Mouse (Mus musculus) v-Abl transformed pro-B cells (cell line): ENCODE results near the gene Mpp3.

Experiments
- in situ Hi-C, 2 experiments: fragments of 400-800 bp; cut with MboI; formaldehyde crosslinking; loops; one replicate each; pipeline ENCODE4 v1.15.1; 2025; ENCODE audit not compliant: unreplicated experiment in 2 of 2

Gene Mpp3

GRCm38 (mm10) chr11:101984054-101985025 lies 43.9 kb downstream of the Mpp3 start, which contains the start of gene Cfap97d1:
TSS of gene Cfap97d1 (plus strand) at chr11:101984279.
- in situ Hi-C loops = no loop called here

GRCm38 (mm10) chr11:101983431-101983921 lies 44.8 kb downstream of the Mpp3 start:
- in situ Hi-C loops = no loop called here

DNA sequence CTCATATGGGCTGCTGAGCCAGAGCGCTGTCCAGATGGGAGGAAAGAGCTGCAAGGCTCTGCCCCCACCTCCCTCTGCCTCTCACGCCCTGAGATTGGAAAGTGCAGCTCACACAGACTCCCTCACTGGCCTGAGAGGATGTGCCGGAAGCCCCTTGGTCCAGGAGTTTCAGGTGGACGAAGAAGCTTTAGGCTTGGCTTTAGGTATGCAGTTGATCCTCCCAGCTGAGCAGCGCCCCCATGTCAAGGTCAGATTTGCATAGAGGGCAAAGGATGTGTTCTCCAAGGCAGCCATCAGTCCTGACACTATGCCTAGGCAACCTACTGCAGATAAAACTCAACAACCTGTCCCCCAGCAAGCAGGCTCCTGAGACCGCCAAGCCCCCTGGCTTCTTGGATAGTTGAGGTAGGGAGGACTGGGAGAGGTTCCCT lies 45.3 kb downstream of the Mpp3 start:
- in situ Hi-C loops = no loop called here

DNA sequence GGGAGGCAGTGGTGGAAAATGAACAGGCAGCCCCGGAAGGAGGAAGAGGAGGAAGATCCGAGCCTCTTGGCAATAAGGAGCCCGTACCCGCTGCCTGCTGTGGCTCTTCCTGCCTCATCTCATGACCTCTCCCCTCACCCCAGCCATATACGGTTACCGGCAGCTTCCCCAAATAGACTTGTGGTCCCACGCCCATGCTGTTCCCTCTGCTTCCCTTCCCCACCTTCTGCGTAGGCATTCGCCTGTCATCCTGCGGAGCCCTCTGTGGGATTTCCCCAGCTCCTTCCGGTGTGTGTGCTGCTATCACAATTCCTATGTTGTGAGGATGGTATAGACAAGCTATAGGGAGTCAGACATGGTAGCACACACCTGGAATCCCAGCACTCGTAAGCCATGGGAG lies 46.4 kb downstream of the Mpp3 start:
- in situ Hi-C loops = no loop called here

DNA sequence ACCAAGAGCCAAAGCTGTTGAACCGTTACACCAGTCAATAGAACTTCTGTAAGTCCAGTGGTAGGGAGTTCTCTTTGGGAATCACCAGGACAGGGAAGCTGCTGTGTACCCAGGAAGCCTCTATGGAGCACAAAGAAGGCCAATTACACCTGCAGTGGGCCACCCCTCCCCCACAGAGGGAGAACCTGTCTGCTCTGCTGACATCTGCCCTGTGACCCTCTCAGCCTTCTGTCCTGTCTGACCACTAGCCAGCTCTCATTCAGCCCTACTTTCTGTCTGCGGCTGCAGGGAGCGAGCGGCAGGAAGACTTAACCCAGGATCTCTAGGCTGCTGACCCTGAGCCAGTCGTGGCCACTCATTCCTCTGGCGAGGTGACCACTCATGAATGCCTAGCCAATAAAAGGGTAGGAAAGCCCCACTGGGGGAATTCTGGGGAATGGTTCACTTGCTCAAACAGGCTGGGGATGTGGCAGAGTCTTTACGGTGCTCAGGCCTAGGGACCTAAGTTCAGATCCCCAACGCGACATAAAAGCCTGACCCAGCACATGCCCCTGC lies 47.6 kb downstream of the Mpp3 start:
- in situ Hi-C loops = no loop called here

- in situ Hi-C loops = no loop called here
Observed at GRCm38 (mm10) chr11:101979140-101979539, 49.1 kb downstream of the Mpp3 start.

DNA sequence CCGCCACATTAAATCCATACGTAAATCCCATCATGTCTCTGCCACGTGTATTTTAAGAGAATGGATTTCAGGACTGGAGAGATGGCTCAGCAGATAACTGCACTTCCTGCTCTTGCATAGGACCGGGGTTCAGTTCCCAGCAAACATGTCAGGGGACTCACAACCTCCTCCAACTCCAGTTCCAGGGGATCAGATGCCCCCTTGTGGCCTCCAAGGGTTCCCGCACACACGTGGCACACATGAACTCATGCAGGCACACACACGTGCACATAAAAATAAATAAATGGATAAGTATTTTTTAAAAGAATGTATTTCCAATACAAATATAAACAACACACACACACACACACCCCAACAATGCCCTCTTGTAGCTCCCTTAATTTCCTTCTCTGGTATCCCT lies 51.3 kb downstream of the Mpp3 start:
- in situ Hi-C loops = no loop called here

DNA sequence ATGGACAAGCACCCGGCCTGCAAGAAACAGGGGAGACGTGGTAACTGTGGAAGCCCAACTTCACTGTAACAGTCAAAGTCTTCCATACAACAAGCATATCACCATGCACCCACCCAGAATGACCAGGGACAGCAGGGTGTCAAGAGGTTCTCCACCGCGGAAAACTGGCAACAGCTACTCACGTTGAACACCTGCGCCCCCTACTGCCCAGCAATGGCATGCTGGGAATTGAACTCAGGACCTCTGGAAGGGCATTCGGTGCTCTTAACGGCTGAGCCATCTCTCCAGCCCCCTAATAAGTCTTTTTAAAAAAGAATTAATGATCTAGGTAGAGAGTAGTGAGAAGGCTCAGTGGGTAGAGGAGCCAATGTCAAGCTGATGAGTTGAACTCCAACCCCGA lies 53.3 kb downstream of the Mpp3 start:
- in situ Hi-C loops = loop anchor here (5.0 kb wide), 2 partner anchors 158 to 163 kb away; no protein-coding TSS in a partner anchor

DNA sequence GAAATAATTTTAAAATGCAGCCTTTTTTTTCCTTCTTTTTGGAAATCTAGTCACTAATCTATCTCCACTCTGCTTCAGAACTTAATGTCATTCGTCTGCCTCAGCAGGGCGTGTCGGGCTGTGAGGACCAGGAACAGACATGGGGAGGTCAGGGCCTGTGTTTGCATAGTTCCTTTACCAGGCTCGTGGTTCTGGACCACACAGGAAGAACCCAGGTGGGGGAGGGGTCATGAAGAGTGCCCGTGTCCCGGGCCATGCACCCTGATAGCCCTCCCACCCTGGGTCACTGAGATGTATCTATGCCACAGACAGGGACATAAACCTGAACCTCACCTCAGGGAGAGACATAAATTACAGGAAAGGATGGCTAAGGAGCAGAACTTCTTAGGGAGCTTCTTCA lies 54.1 kb downstream of the Mpp3 start:
- in situ Hi-C loops = loop anchor here (5.0 kb wide), 2 partner anchors 157 to 162 kb away; no protein-coding TSS in a partner anchor

GRCm38 (mm10) chr11:101973496-101973895 lies 54.8 kb downstream of the Mpp3 start:
- in situ Hi-C loops = loop anchor here (5.0 kb wide), 2 partner anchors 156 to 161 kb away; no protein-coding TSS in a partner anchor

DNA sequence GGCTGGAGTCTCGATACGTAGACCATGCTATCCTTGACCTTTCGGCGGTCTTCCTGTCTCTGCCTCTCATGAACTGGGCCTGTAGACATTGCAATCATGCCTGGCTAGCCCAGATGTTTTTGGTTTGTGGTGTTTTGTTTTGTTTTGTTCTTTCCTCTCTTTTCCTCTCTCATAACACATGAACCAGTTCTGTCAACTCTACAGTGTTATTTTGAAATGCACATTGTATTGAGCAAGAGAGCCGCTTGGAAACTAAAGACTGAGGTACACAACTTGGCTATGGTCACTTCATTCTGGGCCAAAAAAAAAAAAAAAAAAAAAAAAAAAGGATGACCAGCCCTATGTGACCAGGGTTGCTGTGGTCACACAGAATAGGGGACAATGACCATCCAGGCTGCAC lies 55.6 kb downstream of the Mpp3 start:
- in situ Hi-C loops = loop anchor here (5.0 kb wide), 2 partner anchors 155 to 160 kb away; no protein-coding TSS in a partner anchor

- in situ Hi-C loops = loop anchor here (5.0 kb wide), 2 partner anchors 155 to 160 kb away; no protein-coding TSS in a partner anchor
Observed at GRCm38 (mm10) chr11:101972097-101972496, 56.2 kb downstream of the Mpp3 start.

DNA sequence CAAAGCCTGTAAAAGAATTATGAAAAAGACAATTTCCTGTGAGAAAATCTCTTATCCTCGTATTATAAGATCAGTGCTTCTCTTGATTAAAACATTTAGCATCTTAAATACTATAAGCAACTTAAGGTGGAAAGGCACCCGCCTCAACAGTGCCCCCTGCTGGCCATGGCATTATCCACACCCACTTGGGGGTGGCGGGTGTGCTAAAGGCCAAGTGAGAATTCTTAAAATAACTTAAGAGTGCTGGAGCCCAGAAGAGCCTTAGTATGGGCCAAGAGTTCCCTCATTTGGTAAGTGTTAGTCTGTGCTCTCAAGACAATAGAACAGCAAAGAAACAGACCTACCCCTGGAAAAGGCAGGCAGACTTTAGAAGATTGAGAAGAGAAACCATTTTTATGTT lies 56.9 kb downstream of the Mpp3 start:
- in situ Hi-C loops = loop anchor here (5.0 kb wide), 2 partner anchors 154 to 159 kb away; no protein-coding TSS in a partner anchor

DNA sequence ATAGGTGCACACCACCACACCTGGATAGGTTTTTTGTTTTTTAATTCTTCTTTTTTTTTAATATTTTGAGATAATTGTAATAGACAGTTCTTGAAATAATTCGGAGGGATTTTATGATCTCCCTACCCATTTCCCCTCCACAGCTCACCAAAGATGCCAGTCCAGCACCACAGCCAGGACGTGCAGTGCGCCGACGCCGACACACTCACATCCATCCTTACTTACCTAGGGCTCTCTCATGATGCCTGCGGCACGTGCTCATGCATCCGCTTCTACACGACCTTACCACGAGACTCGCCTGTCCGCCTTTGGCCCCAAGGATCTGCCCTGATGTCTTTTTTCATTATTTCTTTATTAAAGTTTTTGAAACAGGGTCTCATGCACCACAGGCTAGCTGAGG lies 58.4 kb downstream of the Mpp3 start:
- in situ Hi-C loops = loop anchor here (5.0 kb wide), 3 partner anchors 48 to 158 kb away; no protein-coding TSS in a partner anchor

GRCm38 (mm10) chr11:101968791-101969190 lies 59.5 kb downstream of the Mpp3 start:
- in situ Hi-C loops = loop anchor here (5.0 kb wide), 1 partner anchor 46 kb away; no protein-coding TSS in a partner anchor

DNA sequence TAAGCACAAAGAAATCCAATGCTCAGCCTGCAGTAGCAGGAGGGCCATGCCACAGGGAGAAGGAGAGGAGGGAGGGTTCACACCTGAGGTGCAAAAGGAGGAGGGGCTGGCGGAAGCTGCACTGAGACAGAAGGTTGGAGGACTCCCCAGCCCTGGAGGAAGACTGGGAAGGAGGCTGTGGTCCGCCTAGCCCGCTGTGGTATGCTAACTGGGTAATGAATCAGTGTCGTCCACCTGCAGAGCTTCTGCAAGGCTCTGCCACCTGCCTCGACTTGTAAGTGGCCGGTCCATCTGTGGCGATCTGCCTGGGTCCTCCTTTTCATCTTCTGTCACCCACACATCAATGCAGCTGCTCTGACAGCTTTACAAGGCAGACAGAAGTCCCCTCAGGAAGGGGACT lies 60.0 kb downstream of the Mpp3 start:
- in situ Hi-C loops = loop anchor here (5.0 kb wide), 1 partner anchor 46 kb away; no protein-coding TSS in a partner anchor

DNA sequence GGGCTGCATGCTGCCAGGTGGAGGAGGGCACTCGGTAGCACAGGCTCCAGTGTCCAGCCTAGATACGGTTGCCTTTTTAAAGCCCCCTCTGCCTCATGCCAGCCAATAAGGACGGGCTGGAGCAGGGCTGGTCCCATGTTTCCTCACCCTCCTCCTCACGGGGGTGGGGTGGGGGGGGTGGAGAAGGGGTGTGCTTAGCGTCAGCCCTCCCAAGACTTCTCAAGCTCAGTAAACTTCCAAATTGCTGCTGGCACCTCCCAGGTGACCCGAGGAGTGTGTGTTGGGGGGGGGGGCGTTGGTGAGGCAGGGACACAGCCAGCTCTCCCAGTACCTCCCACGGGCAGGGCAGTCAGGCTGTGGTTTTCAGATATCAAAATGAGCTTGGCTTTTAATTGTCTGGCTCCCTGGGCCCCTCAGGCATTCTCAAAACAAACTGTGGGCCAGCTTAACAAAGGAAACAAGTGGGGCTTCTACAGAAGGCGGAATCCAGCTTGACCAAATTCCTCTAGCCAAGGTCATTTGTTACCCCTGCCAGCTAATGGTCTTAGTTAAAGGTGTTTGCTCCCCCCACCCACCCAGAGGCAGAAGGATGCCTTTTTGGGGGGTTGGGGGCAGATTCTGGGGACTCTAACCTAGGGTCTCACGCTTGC lies 61.2 kb downstream of the Mpp3 start, which contains the start of gene Sost:
Gene Sost (minus strand): TSS at position 51 of the 650 bp plus-strand sequence.
- in situ Hi-C loops = loop anchor here (5.0 kb wide), 1 partner anchor 45 kb away; no protein-coding TSS in a partner anchor

- in situ Hi-C loops = loop anchor here (5.0 kb wide), 1 partner anchor 43 kb away; no protein-coding TSS in a partner anchor
Observed at GRCm38 (mm10) chr11:101965553-101965952, 62.7 kb downstream of the Mpp3 start.

- in situ Hi-C loops = loop anchor here (5.0 kb wide), 1 partner anchor 42 kb away; no protein-coding TSS in a partner anchor
Observed at GRCm38 (mm10) chr11:101964647-101965046, 63.6 kb downstream of the Mpp3 start.
